Mouse (Mus musculus) bone marrow, adult 2 months (tissue): Measurements from ENCODE around the gene Ercc1. TPM values are rescaled to one million over a fixed set of nuclear protein-coding genes. Genes with fewer than 3 reads are reported as not detected.
A peak's percentile ranks its signal among the peaks of the same experiment; 100 is the strongest.

Source experiments
- H3K27ac ChIP-seq: fragments of 200-500 bp; 2 replicates; pipeline ENCODE4 v1.5.1; 2012; ENCODE audit warnings: low read depth, mild to moderate bottlenecking, control low read depth, inconsistent platforms, low read length; ENCODE audit not compliant: control insufficient read depth, poor library complexity, insufficient read depth
- H3K4me1 ChIP-seq: fragments of 200-500 bp; 2 replicates; pipeline ENCODE4 v1.6.1; 2011; ENCODE audit warnings: low read length; ENCODE audit not compliant: control insufficient read depth, insufficient read depth
- H3K4me3 ChIP-seq: fragments of 200-500 bp; replicated peaks from 2 replicates; pipeline ENCODE3; 2011; ENCODE audit warnings: mild to moderate bottlenecking, low read depth, low read length, control low read depth; ENCODE audit not compliant: control insufficient read depth
- CTCF ChIP-seq: fragments of 200-500 bp; IDR thresholded peaks from 2 replicates; pipeline ENCODE4 v1.5.1; 2011; ENCODE audit warnings: low read length, control low read depth; ENCODE audit not compliant: control insufficient read depth, insufficient read depth
- POLR2A ChIP-seq: fragments of 200-500 bp; IDR thresholded peaks from 2 replicates; pipeline ENCODE4 v1.6.1; 2011; ENCODE audit warnings: low read depth, mild to moderate bottlenecking, control low read depth, low read length, borderline replicate concordance; ENCODE audit not compliant: control insufficient read depth
- WGBS: fragments of 180-500 bp; shearing (Covaris S2); methylation state at CpG from one replicate; pipeline ENCODE4 v1.1.7; 2018; 5-methylcytosine and 5-hydroxymethylcytosine counted together
- polyA plus RNA-seq: library from polyadenylated mRNA; stranded (reverse); fragments of >200 nt; gene quantifications from 2 replicates; pipeline ENCODE4 v1.2.4, GENCODE M21; 2011; ENCODE audit warnings: low replicate concordance; ENCODE audit not compliant: missing spikeins, insufficient read depth, insufficient read length

Gene Ercc1
- polyA plus RNA-seq, 1 experiment = 31.3 TPM

GRCm38 (mm10) chr7:19302264-19303045 lies 42.1 kb upstream of the Ercc1 start:
- Histone ChIP-seq H3K27ac (no peak overlapping the region), H3K4me1 (no peaks in the 10 kb centered on the region), H3K4me3 (no peak overlapping the region)
- TF ChIP-seq CTCF = no peak
- WGBS = 54% methylated on average over 13 of the region's 13 CpGs

- Histone ChIP-seq H3K4me3 (no peak overlapping the region), H3K27ac (no peak overlapping the region), H3K4me1 (no peaks in the 10 kb centered on the region)
- WGBS = 76% methylated on average over 12 of the region's 12 CpGs
- no peak for TF ChIP-seq CTCF
- no peak for TF ChIP-seq POLR2A
Measured at GRCm38 (mm10) chr7:19303046-19303305, 41.6 kb upstream of the Ercc1 start.

- H3K4me1 ChIP-seq = no peaks in the 10 kb centered on the region
- H3K27ac ChIP-seq = no peak overlapping the region
- 4% methylated on average over 16 of the region's 16 CpGs for WGBS
- no peak overlapping the region for H3K4me3 ChIP-seq
- TF ChIP-seq CTCF (peak; percentile 78), POLR2A (no peak)
Measured at GRCm38 (mm10) chr7:19303770-19304169, 40.8 kb upstream of the Ercc1 start.

- Histone ChIP-seq H3K4me1 (no peaks in the 10 kb centered on the region), H3K4me3 (no peak overlapping the region), H3K27ac (no peak overlapping the region)
- 7% methylated on average over 48 of the region's 48 CpGs for WGBS
- TF ChIP-seq CTCF = no peak
- no peak for TF ChIP-seq POLR2A
Measured at GRCm38 (mm10) chr7:19304501-19305412, 39.8 kb upstream of the Ercc1 start.

GRCm38 (mm10) chr7:19305413-19305735 lies 39.2 kb upstream of the Ercc1 start:
- 12% methylated on average over 6 of the region's 6 CpGs for WGBS
- Histone ChIP-seq H3K4me3 (no peak overlapping the region), H3K4me1 (no peaks in the 10 kb centered on the region), H3K27ac (no peak overlapping the region)
- TF ChIP-seq POLR2A = no peak
- TF ChIP-seq CTCF = no peak

GRCm38 (mm10) chr7:19305796-19306765 lies 38.5 kb upstream of the Ercc1 start:
- TF ChIP-seq CTCF (no peak), POLR2A (no peak)
- Histone ChIP-seq H3K4me1 (no peaks in the 10 kb centered on the region; the same call in 1 of the 2 replicates), H3K4me3 (no peak overlapping the region), H3K27ac (no peak overlapping the region)
- WGBS = 59% methylated on average over 16 of the region's 16 CpGs

- Histone ChIP-seq H3K27ac (no peak overlapping the region), H3K4me1 (no peaks in the 10 kb centered on the region; the same call in 1 of the 2 replicates), H3K4me3 (no peak overlapping the region)
- 84% methylated on average over 25 of the region's 25 CpGs for WGBS
- no peak for TF ChIP-seq POLR2A
Measured at GRCm38 (mm10) chr7:19306819-19307738, 37.5 kb upstream of the Ercc1 start.
